Mouse (Mus musculus) erythroblast, embryonic 14.5 days (primary cell): ENCODE measurements around the gene Mapk9. TPM values are rescaled to one million over a fixed set of nuclear protein-coding genes. Genes with fewer than 3 reads are reported as not detected.

Experiments
- H3K27me3 ChIP-seq: 2 replicates; pipeline ENCODE4 v1.6.1; 2012; ENCODE audit warnings: inconsistent platforms; ENCODE audit not compliant: control insufficient read depth
- H3K36me3 ChIP-seq: 2 replicates; pipeline ENCODE4 v1.6.1; 2012; ENCODE audit warnings: mild to moderate bottlenecking, inconsistent platforms; ENCODE audit not compliant: control insufficient read depth
- H3K4me1 ChIP-seq: 2 replicates; pipeline ENCODE4 v1.6.1; 2012; ENCODE audit warnings: inconsistent platforms; ENCODE audit not compliant: control insufficient read depth
- H3K4me3 ChIP-seq: replicated peaks from 2 replicates; pipeline ENCODE3; 2012; ENCODE audit warnings: moderate library complexity, mild to moderate bottlenecking, inconsistent platforms
- H3K9me3 ChIP-seq: 2 replicates; pipeline ENCODE4 v1.6.1; 2012; ENCODE audit warnings: low read length, inconsistent platforms, mixed read lengths; ENCODE audit not compliant: control insufficient read depth
- GATA1 ChIP-seq: IDR thresholded peaks from 2 replicates; pipeline ENCODE4 v1.6.1; 2012; ENCODE audit warnings: low read length, inconsistent platforms, mixed read lengths
- TAL1 ChIP-seq: IDR thresholded peaks from 3 replicates; pipeline ENCODE4 v1.6.1; 2012; ENCODE audit warnings: low read length, inconsistent platforms, mixed read lengths
- polyA plus RNA-seq: library from polyadenylated mRNA; stranded (reverse); fragments of >175 nt; gene quantifications from 2 replicates; pipeline ENCODE4 v1.2.3, GENCODE M21; 2012

Mapk9 gene
- polyA plus RNA-seq, 1 experiment, result 0.44 TPM

DNA sequence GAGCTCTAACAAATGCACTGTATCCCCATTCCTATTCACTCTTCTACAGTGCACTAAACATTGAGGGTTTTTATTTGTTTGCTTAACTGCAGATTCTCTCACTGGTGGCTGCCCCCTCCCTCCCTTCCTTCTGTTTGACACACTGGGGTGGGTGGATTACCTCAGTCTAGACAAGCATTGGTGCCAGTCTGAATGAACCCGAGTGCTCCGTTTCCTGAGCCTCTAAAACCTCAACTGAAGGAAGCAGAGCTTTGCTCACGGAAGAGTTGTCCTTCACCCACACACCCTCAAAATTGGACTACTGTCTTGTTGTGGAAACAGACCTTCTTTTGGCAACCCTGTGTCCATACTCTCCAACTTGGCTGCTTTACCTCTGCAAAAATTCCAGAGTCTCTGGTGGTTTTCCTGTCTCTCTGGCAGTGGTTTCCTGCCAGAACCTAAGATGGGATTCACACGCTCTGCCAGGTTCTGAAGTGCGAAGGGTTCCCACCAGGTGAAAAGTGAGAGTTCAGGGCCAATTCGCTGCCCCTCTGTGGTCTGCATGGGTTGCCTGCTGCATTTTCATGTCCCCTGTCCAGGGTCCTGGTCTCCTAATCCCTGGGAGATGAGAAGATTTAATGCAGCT, 49.5 kb downstream of the Mapk9 start:
- H3K4me1 ChIP-seq, result no peaks in the 10 kb centered on the region; the same call in 1 of the 2 replicates
- peaks cover 44% of the 10 kb centered on the region for H3K27me3 ChIP-seq
- no peak overlapping the region for H3K4me3 ChIP-seq
- TF ChIP-seq GATA1, result no peak
- no peak for TF ChIP-seq TAL1
- no peaks in the 10 kb centered on the region for H3K36me3 ChIP-seq
- no peaks in the 10 kb centered on the region for H3K9me3 ChIP-seq

DNA sequence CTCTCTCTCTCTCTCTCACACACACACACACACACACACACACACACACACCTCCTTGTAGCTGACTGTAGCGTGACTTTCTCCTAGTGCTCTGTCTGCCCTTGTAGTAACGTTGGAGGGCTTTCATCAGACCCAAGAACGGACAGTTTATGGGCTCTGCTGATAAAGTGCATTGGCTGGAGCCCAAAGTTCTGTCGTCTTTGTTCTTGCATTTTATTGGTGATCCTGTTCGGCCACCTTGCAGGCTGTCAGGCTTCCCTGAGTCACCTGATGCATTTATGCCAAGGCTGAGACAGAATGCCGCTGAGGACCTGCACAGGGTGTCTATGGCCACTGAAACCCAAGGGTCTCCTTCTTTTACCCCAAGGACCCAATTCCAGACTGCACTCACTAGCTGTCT, 53.5 kb downstream of the Mapk9 start:
- H3K4me1 ChIP-seq, result peaks cover 8% of the 10 kb centered on the region
- no peak overlapping the region for H3K4me3 ChIP-seq
- H3K9me3 ChIP-seq, result no peaks in the 10 kb centered on the region
- H3K36me3 ChIP-seq, result no peaks in the 10 kb centered on the region
- TF ChIP-seq GATA1, result no peak
- H3K27me3 ChIP-seq, result peaks cover 63% of the 10 kb centered on the region

DNA sequence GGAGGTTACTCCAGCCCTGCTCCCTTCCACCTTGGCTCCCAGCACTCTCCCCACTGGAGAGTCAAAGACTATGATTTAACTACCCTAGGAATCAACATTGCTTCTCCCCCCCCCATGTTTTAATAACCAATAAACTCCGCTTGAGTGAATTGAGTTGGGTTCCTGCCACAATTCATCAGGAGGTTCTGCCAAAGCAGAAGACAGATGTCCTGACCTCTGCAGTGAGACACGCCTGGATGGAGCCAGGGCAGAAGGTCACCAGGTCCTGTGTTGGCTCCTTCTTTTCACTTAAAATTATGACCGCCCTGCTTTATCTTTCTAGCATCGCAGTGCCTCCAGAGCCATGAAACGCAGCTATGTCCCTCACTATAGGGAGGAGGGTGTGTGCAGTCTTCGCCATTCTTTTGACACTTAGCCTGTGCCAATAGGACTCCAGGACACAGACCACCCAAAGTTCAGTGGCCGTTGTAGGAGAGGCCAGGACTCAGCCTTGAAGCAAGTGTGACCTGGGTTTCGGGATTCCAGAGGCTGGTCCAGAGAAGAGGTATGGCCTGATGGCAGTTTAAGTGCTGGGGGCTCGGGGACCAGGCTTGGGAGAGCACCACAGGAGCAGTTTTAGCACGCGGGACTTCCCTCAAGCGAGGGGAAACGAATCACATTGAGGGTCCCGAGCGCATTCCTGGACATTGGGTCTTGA, 54.6 kb downstream of the Mapk9 start:
- Histone ChIP-seq H3K4me3 (no peak overlapping the region), H3K27me3 (peaks cover 59% of the 10 kb centered on the region), H3K9me3 (no peaks in the 10 kb centered on the region), H3K4me1 (peaks cover 8% of the 10 kb centered on the region), H3K36me3 (no peaks in the 10 kb centered on the region)
- TF ChIP-seq TAL1 (no peak), GATA1 (no peak)

DNA sequence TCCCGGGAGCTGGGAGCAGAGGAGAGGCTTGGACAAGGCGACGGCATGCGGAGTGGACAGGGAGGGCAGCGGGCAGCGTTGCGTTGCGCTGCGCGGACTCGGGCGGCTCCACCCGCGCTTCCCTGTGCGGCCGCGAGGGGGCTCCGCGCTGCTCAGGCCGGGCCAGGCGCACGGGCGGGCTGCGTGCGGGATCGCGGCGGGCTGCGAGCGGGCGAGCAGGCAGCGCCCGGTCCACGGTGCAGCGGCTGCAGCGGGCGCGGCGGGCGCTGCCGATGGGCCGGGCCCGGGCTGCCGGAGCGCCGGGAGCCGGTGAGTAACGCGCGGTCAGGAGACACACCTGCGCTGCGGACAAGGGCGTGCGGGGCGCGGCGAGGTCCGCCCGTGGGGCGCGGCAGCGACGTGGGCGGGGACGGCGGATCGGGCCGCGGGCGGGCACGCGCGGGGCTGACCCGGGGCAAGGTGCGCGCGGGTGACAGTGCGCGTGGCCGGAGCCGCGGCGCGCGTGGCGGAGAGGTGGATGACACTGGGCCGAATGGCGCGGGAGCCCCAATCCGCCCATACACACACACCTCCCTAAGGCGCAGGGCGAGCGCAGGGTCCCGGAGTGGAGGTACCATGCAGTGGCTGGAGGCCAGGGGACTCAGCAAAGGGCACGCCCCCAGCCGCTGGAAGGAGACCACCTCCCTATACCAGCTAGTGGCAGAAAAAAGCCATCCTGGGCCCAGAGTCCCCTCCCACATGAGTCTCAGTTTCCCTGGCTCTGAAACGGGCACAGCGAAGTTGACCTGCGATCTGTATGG, 55.3 kb downstream of the Mapk9 start, which contains the start of gene Rasgef1c:
Gene Rasgef1c, plus strand, starts transcription at position 177 of the 800 bp plus-strand sequence.
- H3K9me3 ChIP-seq, result no peaks in the 10 kb centered on the region
- H3K36me3 ChIP-seq, result no peaks in the 10 kb centered on the region
- peaks cover 8% of the 10 kb centered on the region for H3K4me1 ChIP-seq
- peaks cover 55% of the 10 kb centered on the region for H3K27me3 ChIP-seq
- TF ChIP-seq GATA1 (no peak), TAL1 (no peak)
- H3K4me3 ChIP-seq, result peak within 1 kb of the TSS; percentile 38

DNA sequence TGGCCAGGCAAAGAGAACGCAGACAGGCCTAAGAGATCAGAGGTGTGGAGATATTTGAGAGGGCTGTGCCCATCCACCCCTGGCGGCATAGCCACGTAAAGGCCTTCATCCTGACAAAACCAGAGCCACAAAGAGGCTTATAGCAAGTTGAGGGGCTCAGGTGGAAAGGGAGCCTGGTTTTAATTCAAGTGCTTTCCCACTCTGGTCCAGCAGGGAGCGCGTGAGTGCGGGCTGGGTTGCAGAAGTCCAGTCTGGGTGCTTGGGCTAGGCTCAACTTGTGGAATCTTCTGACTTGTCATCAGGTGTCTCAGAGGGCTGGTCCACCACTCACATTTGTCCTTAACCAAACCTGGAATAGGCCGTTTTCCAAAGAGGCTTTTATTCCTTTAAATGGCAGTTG, 56.8 kb downstream of the Mapk9 start:
- TF ChIP-seq TAL1 (no peak), GATA1 (no peak)
- Histone ChIP-seq H3K27me3 (peaks cover 49% of the 10 kb centered on the region), H3K9me3 (no peaks in the 10 kb centered on the region), H3K4me1 (peaks cover 8% of the 10 kb centered on the region), H3K36me3 (no peaks in the 10 kb centered on the region), H3K4me3 (no peak overlapping the region)

DNA sequence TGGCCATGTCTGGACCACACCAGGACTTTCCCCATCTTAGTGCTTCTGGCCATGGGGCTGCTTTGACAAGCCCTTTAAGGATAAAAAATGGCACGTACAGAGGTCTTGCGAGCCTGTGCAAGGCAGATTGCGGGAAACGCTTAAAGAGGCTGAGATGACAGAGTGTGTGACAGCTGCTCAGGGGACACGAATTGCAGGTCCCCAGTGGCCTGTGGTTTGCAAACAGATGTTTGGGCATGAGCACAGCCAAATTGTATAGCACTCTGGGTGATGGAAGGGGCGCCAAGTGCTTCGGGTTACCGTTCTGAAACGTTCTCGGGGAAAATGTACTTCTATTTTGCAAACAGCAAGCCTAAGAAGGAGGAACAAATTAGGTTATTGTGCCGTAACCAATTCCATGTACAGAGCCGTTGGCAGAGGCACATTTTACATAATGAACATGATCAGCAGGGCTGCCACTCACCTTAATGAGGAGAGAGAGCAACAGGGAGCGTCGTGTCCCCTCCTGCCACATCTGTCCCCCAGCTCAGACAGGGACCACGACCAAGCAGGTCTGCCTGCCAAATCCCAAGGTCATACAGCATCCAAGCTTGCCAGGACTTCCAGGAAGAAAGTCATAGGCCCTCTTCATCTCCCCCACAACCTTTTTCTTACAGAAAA, 72.1 kb downstream of the Mapk9 start:
- TF ChIP-seq GATA1, result no peak
- no peak overlapping the region for H3K4me3 ChIP-seq
- no peaks in the 10 kb centered on the region for H3K9me3 ChIP-seq
- H3K27me3 ChIP-seq, result peaks cover 2% of the 10 kb centered on the region; the same call in 1 of the 2 replicates
- H3K4me1 ChIP-seq, result no peaks in the 10 kb centered on the region
- H3K36me3 ChIP-seq, result no peaks in the 10 kb centered on the region

DNA sequence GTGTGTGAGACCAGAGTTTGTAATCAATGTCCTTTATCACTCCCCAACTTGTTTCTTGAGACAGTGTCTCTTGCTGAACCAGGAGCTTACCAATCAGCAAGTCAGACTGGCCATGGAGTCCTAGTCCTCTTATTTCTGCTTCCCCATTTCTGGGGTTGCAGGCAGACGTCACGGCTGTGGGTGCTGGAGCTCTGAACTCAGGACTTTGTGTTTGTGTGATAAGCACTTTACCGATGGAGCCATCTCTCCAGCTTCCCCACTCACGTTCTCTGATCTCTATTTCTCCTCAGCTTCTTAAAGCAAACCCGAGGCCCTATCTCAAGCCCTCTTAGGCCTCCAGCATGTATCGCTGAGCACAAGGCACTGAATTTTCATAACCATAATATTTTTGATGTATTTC, 72.8 kb downstream of the Mapk9 start:
- peaks cover 2% of the 10 kb centered on the region; the same call in 1 of the 2 replicates for H3K27me3 ChIP-seq

DNA sequence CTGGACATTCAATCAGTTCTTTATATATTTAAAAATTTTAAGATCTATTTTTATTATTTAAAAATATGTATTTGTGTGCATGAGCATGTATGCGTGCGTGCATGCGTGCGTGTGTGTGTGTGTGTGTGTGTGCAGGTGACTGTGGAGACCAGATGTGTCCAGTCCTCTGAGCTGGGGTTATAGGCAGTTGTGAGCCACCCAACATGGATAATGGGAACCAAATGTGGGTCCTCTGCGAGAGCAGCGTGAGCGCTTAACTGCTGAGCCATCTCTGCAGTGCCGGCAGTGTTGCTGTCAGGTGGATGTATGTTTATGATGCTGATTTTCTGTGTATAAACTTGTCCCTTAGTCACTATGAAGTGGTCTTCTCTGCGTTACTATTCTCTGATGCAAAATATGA, 77.0 kb downstream of the Mapk9 start:
- Histone ChIP-seq H3K36me3 (no peaks in the 10 kb centered on the region), H3K4me3 (no peak overlapping the region), H3K27me3 (peaks cover 19% of the 10 kb centered on the region), H3K4me1 (peaks cover 2% of the 10 kb centered on the region), H3K9me3 (no peaks in the 10 kb centered on the region)
- TF ChIP-seq GATA1, result no peak
- no peak for TF ChIP-seq TAL1

More for the DNA sequence above, 72.8 kb downstream of the Mapk9 start:
- TF ChIP-seq TAL1 (no peak), GATA1 (no peak)
- H3K9me3 ChIP-seq, result no peaks in the 10 kb centered on the region
- no peaks in the 10 kb centered on the region for H3K36me3 ChIP-seq
- H3K4me1 ChIP-seq, result no peaks in the 10 kb centered on the region
- H3K4me3 ChIP-seq, result no peak overlapping the region
